9 mouse cellular contexts compared by ENCODE assay signal in the genomic region with DNA sequence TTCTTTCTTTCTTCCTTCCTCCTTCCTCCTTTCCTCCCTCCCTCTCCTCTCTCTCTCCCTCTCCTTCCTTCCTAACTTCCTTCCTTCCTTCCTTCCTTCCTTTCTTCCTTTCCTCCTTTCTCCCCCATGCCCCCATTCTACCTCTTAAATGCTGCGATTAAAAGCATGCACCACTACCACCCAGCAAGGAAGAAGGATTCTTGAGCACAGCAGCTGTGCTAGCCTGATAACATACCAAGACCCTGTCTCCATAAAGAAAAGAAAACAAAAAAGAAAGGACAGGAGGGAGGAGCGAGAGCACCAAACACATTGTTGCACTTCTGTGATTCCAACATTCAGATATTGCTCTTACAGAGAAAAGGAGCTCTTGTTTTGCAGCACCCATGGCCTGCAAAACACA. TPM values are rescaled to one million over a fixed set of nuclear protein-coding genes. Genes with fewer than 3 reads are reported as not detected.
DNase-seq lines count a peak whose midpoint lies in the region; ATAC-seq and TF ChIP-seq lines count a peak whose summit lies in the region.
"Had no signal": no experiment of that assay in that cellular context is flagged by ENCODE, and none has a peak within 500 bp of the region (broad histone marks: within the 10 kb centered on the region; RNA-seq: fewer than 3 reads in every experiment).

No protein-coding gene starts in this region.

- H3K4me2 ChIP-seq in embryonic facial prominence, embryonic 13.5 days: peak overlapping the region; percentile 95
- H3K4me2 ChIP-seq in limb, embryonic 11.5 days (ENCODE audit: low read depth, severe bottlenecking): peak overlapping the region; percentile 71; the same call in 1 of the 2 replicates
- H3K4me2 ChIP-seq in neural tube, embryonic 13.5 days: peak overlapping the region; percentile 97

- intact Hi-C loops in left cerebral cortex, adult 2 months (cut with DNase I): loop anchor here (2.0 kb wide), 1 partner anchor 22 kb away; a partner anchor contains a TSS

- H3K36me3 ChIP-seq in embryonic facial prominence, embryonic 13.5 days: peaks cover 50% of the 10 kb centered on the region
- peaks cover 12% of the 10 kb centered on the region for H3K36me3 ChIP-seq in limb, embryonic 11.5 days (ENCODE audit: control insufficient read depth, insufficient read depth, low read length)
- H3K36me3 ChIP-seq in neural tube, embryonic 13.5 days: peaks cover 38% of the 10 kb centered on the region

- peak overlapping the region; percentile 71; the same call in 1 of the 2 replicates for H3K27ac ChIP-seq in left cerebral cortex, adult 2 months
- 0 out of 2 replicates have a peak overlapping the region, but pooled peaks have one; percentile 81 for H3K27ac ChIP-seq in embryonic facial prominence, embryonic 13.5 days
- no peak overlapping the region for H3K27ac ChIP-seq in limb, embryonic 11.5 days (replicated peaks; ENCODE audit: low read depth, low read length)
- H3K27ac ChIP-seq in neural tube, embryonic 13.5 days (replicated peaks): no peak overlapping the region

- no peak for ATAC-seq in embryonic facial prominence, embryonic 13.5 days (ENCODE audit: insufficient number of reproducible peaks, insufficient read depth, low FRiP score, low TSS enrichment, low read depth)
- no peak for ATAC-seq in limb, embryonic 11.5 days (ENCODE audit: insufficient number of reproducible peaks, low FRiP score, low TSS enrichment, low read depth)
- no peak for ATAC-seq in neural tube, embryonic 13.5 days (ENCODE audit: low read depth)

- 68% methylated on average over 2 of the region's 2 CpGs for WGBS in embryonic facial prominence, embryonic 13.5 days
- WGBS in limb, embryonic 11.5 days: 67% methylated on average over 2 of the region's 2 CpGs
- 68% methylated on average over 2 of the region's 2 CpGs for WGBS in neural tube, embryonic 13.5 days

- H3K4me1 ChIP-seq in embryonic facial prominence, embryonic 13.5 days: peaks cover 23% of the 10 kb centered on the region
- peaks cover 14% of the 10 kb centered on the region for H3K4me1 ChIP-seq in limb, embryonic 11.5 days (ENCODE audit: control insufficient read depth, insufficient read depth, low read length)
- peaks cover 34% of the 10 kb centered on the region for H3K4me1 ChIP-seq in neural tube, embryonic 13.5 days (replicated peaks)

- no peak for TF ChIP-seq CTCF in left cerebral cortex, adult 2 months (IDR thresholded peaks at IDR 0.05)

- H3K4me3 ChIP-seq in left cerebral cortex, adult 2 months: peak overlapping the region; percentile 76
- peak overlapping the region; percentile 97 for H3K4me3 ChIP-seq in embryonic facial prominence, embryonic 13.5 days
- H3K4me3 ChIP-seq in limb, embryonic 11.5 days (ENCODE audit: low read depth, low read length): peak overlapping the region; percentile 72
- H3K4me3 ChIP-seq in neural tube, embryonic 13.5 days: peak overlapping the region; percentile 86

- H3K9ac ChIP-seq in embryonic facial prominence, embryonic 13.5 days: peak overlapping the region; percentile 92; the same call in 1 of the 2 replicates
- no peak overlapping the region for H3K9ac ChIP-seq in limb, embryonic 11.5 days (ENCODE audit: low read length)
- H3K9ac ChIP-seq in neural tube, embryonic 13.5 days: peak overlapping the region; percentile 85; the same call in 1 of the 2 replicates

- H3K9me3 ChIP-seq in embryonic facial prominence, embryonic 13.5 days: no peaks in the 10 kb centered on the region
- H3K9me3 ChIP-seq in limb, embryonic 11.5 days (ENCODE audit: control insufficient read depth, low read length): no peaks in the 10 kb centered on the region
- H3K9me3 ChIP-seq in neural tube, embryonic 13.5 days: no peaks in the 10 kb centered on the region

- no peak for DNase-seq in left cerebral cortex, adult 2 months (ENCODE audit: extremely low spot score in 1 of 2, low spot score in 2 of 2)
- DNase-seq in left cerebral cortex, adult 11 months (ENCODE audit: low spot score): no peak
- DNase-seq in limb, embryonic 11.5 days (ENCODE audit: low spot score): no peak
- DNase-seq in embryo, embryonic 11 days: no peak
- no peak for DNase-seq in layer of hippocampus, postnatal 10 days (ENCODE audit: low spot score in 2 of 2)
- no peak for DNase-seq in ovary, postnatal 10 days (ENCODE audit: low spot score)

- no peaks in the 10 kb centered on the region for H3K27me3 ChIP-seq in embryonic facial prominence, embryonic 13.5 days
- H3K27me3 ChIP-seq in limb, embryonic 11.5 days (ENCODE audit: control insufficient read depth, insufficient read depth, low read length): no peaks in the 10 kb centered on the region
- H3K27me3 ChIP-seq in neural tube, embryonic 13.5 days: no peaks in the 10 kb centered on the region

RNA-seq across cellular contexts. Expression of a gene that starts 0.6 kb away (rescaled TPM):
- total RNA-seq in left cerebral cortex, adult 2 months (2021): 10 to 100 TPM; 16.3 to 16.5 TPM
- 22.2 and 25.9 TPM in 2 replicates for polyA plus RNA-seq in embryonic facial prominence, embryonic 13.5 days (2015; fragmentation: Nextera tagmentation; extraction: Ambion mirVana)
- polyA plus RNA-seq in limb, embryonic 11.5 days (2014; fragmentation: Nextera tagmentation; extraction: Ambion mirVana): 33.4 and 35.2 TPM in 2 replicates
- 21.7 and 24.4 TPM in 2 replicates for polyA plus RNA-seq in neural tube, embryonic 13.5 days (2015; fragmentation: Nextera tagmentation; extraction: Ambion mirVana)
- total RNA-seq in layer of hippocampus, postnatal 10 days (2021): 10 to 100 TPM; 14.8 to 15.7 TPM

RNA-seq across cellular contexts. Expression of a gene that starts 13.3 kb away (rescaled TPM):
- 10 to 100 TPM; 40.1 to 42.4 TPM for total RNA-seq in left cerebral cortex, adult 2 months (2021)
- polyA plus RNA-seq in embryonic facial prominence, embryonic 13.5 days (2015; fragmentation: Nextera tagmentation; extraction: Ambion mirVana): 22.7 and 22.9 TPM in 2 replicates
- polyA plus RNA-seq in limb, embryonic 11.5 days (2014; fragmentation: Nextera tagmentation; extraction: Ambion mirVana): 25.6 and 27.1 TPM in 2 replicates
- 183 and 185 TPM in 2 replicates for polyA plus RNA-seq in neural tube, embryonic 13.5 days (2015; fragmentation: Nextera tagmentation; extraction: Ambion mirVana)
- total RNA-seq in layer of hippocampus, postnatal 10 days (2021): 10 to 100 TPM; 57.5 to 60.4 TPM
- total RNA-seq: neutrophil, adult 5-6 weeks had no signal

RNA-seq across cellular contexts. Expression of a gene that starts 21.4 kb away (rescaled TPM):
- under 1 TPM; 0.18 to 0.37 TPM for total RNA-seq in left cerebral cortex, adult 2 months (2021)
- polyA plus RNA-seq in embryonic facial prominence, embryonic 13.5 days (2015; fragmentation: Nextera tagmentation; extraction: Ambion mirVana): 8.8 and 9.2 TPM in 2 replicates
- 18.9 and 21.0 TPM in 2 replicates for polyA plus RNA-seq in limb, embryonic 11.5 days (2014; fragmentation: Nextera tagmentation; extraction: Ambion mirVana)
- 3.5 and 4.0 TPM in 2 replicates for polyA plus RNA-seq in neural tube, embryonic 13.5 days (2015; fragmentation: Nextera tagmentation; extraction: Ambion mirVana)
- 1 to 10 TPM; 2.0 to 2.3 TPM for total RNA-seq in layer of hippocampus, postnatal 10 days (2021)

RNA-seq across cellular contexts. Expression of a gene that starts 21.9 kb away (rescaled TPM):
- total RNA-seq in left cerebral cortex, adult 2 months (2021): 10 to 100 TPM in 1 of 2 experiments, 1 to 10 TPM in 1; 9.8 to 14.1 TPM
- 76.8 and 85.1 TPM in 2 replicates for polyA plus RNA-seq in embryonic facial prominence, embryonic 13.5 days (2015; fragmentation: Nextera tagmentation; extraction: Ambion mirVana)
- polyA plus RNA-seq in limb, embryonic 11.5 days (2014; fragmentation: Nextera tagmentation; extraction: Ambion mirVana): 120 and 123 TPM in 2 replicates
- 49.7 and 59.8 TPM in 2 replicates for polyA plus RNA-seq in neural tube, embryonic 13.5 days (2015; fragmentation: Nextera tagmentation; extraction: Ambion mirVana)
- total RNA-seq in layer of hippocampus, postnatal 10 days (2021): 10 to 100 TPM; 16.8 to 16.9 TPM

RNA-seq across cellular contexts. Expression of a gene that starts 39.7 kb away (rescaled TPM):
- total RNA-seq in left cerebral cortex, adult 2 months (2021): 100 to 1,000 TPM; 231 TPM
- 24.3 and 32.0 TPM in 2 replicates for polyA plus RNA-seq in embryonic facial prominence, embryonic 13.5 days (2015; fragmentation: Nextera tagmentation; extraction: Ambion mirVana)
- polyA plus RNA-seq in limb, embryonic 11.5 days (2014; fragmentation: Nextera tagmentation; extraction: Ambion mirVana): 39.1 and 39.5 TPM in 2 replicates
- polyA plus RNA-seq in neural tube, embryonic 13.5 days (2015; fragmentation: Nextera tagmentation; extraction: Ambion mirVana): 73.5 and 81.0 TPM in 2 replicates
- total RNA-seq in layer of hippocampus, postnatal 10 days (2021): 100 to 1,000 TPM; 160 to 169 TPM

Comparison
In these comparisons a context has a peak if more than half of its experiments do, and no peak if none do; other contexts are left out.
1. H3K27ac ChIP-seq: peak in left cerebral cortex, adult 2 months (single experiment) and embryonic facial prominence, embryonic 13.5 days (single experiment); none in limb, embryonic 11.5 days (single experiment) and neural tube, embryonic 13.5 days (single experiment).
2. Peak in every context shown above with its lines, with median percentiles within 50 percentile points of each other: H3K4me3 ChIP-seq and H3K4me2 ChIP-seq.